Mouse (Mus musculus): ENCODE results near the gene Rbfox1.

GRCm38 (mm10) chr16:6777506-6778185, 892.5 kb downstream of the Rbfox1 start:
- TF ChIP-seq GATA1 (IDR thresholded peaks at IDR 0.05; ENCODE audit: borderline replicate concordance, low read length) (no peak), FLI1 (IDR thresholded peaks at IDR 0.05; ENCODE audit: low read length) (no peak)

All from megakaryocyte, embryonic 14.5 days (primary cell).